Mouse (Mus musculus) limb, embryonic 14.5 days (tissue): Measurements from ENCODE around the gene Odf3b. TPM values are rescaled to one million over a fixed set of nuclear protein-coding genes. Genes with fewer than 3 reads are reported as not detected.

ENCODE experiments used
- ATAC-seq: fragments of 200-750 bp; cut with Nextera tagmentation; 2 replicates; pipeline ENCODE4 v1.8.0; 2017; ENCODE audit warnings: low read depth, moderate number of reproducible peaks, moderate TSS enrichment; ENCODE audit not compliant: low FRiP score
- DNase-seq: peaks from one replicate; pipeline ENCODE4 v3.0.0-alpha.2; 2015; ENCODE audit warnings: low spot score
- H3K27ac ChIP-seq: fragments of 300-500 bp; sonication (generic); replicated peaks from 2 replicates; pipeline ENCODE4 v1.5.1; 2014; ENCODE audit warnings: low read depth, mild to moderate bottlenecking, low read length, moderate library complexity, mixed read lengths
- H3K27me3 ChIP-seq: fragments of 300-500 bp; sonication (generic); 2 replicates; pipeline ENCODE4 v1.6.1; 2014; ENCODE audit warnings: low read length, mixed read lengths; ENCODE audit not compliant: control insufficient read depth, insufficient read depth
- H3K36me3 ChIP-seq: fragments of 300-500 bp; sonication (generic); 2 replicates; pipeline ENCODE4 v1.6.1; 2014; ENCODE audit warnings: mild to moderate bottlenecking, low read length, moderate library complexity, mixed read lengths; ENCODE audit not compliant: control insufficient read depth, insufficient read depth
- H3K4me1 ChIP-seq: fragments of 300-500 bp; sonication (generic); 2 replicates; pipeline ENCODE4 v1.6.1; 2014; ENCODE audit warnings: antibody characterized with exemption, low read length, mixed read lengths; ENCODE audit not compliant: control insufficient read depth, insufficient read depth
- H3K4me2 ChIP-seq: fragments of 300-500 bp; sonication (generic); replicated peaks from 2 replicates; pipeline ENCODE4 v1.6.1; 2014; ENCODE audit warnings: low read depth, mild to moderate bottlenecking, low read length, moderate library complexity; ENCODE audit not compliant: severe bottlenecking
- H3K4me3 ChIP-seq: fragments of 300-500 bp; sonication (generic); replicated peaks from 2 replicates; pipeline ENCODE4 v1.5.1; 2014; ENCODE audit warnings: low read length
- H3K9ac ChIP-seq: fragments of 300-500 bp; sonication (generic); 2 replicates; pipeline ENCODE4 v1.6.1; 2014; ENCODE audit warnings: mild to moderate bottlenecking, low read depth, low read length, moderate library complexity; ENCODE audit not compliant: severe bottlenecking
- H3K9me3 ChIP-seq: fragments of 300-500 bp; sonication (generic); 2 replicates; pipeline ENCODE4 v1.6.1; 2016; ENCODE audit warnings: low read length; ENCODE audit not compliant: control insufficient read depth
- POLR2A ChIP-seq: fragments of 200-500 bp; IDR thresholded peaks from 2 replicates; pipeline ENCODE4 v1.8.0; 2012; ENCODE audit warnings: inconsistent platforms, mild to moderate bottlenecking, moderate library complexity, borderline replicate concordance; ENCODE audit not compliant: insufficient read depth, insufficient read length; ENCODE audit errors: extremely low read depth
- WGBS: fragments of 180-500 bp; shearing (Covaris S2); extraction: QIAGEN DNeasy Blood & Tissue Kit; methylation state at CpG from one replicate; pipeline ENCODE4 v1.1.7; 2014; 5-methylcytosine and 5-hydroxymethylcytosine counted together
- polyA plus RNA-seq, 2 experiments: library from polyadenylated mRNA; depleted of rRNA in 1 of 2; stranded (reverse) in 1 of 2; unstranded in 1 of 2; fragments of >200 nt; fragmentation: Nextera tagmentation in 1 of 2; extraction: Ambion mirVana in 1 of 2; gene quantifications; 2 replicates each; pipeline versions ENCODE4 v1.2.1 to v1.2.3; 2012 to 2014

Odf3b gene
- polyA plus RNA-seq, 2 experiments: 0.62 to 0.67 TPM

- DNase-seq: no peak
- Histone ChIP-seq H3K9ac (no peak overlapping the region), H3K27ac (no peak overlapping the region), H3K36me3 (peaks cover 44% of the 10 kb centered on the region), H3K4me2 (no peak overlapping the region), H3K4me3 (no peak overlapping the region), H3K27me3 (no peaks in the 10 kb centered on the region), H3K9me3 (no peaks in the 10 kb centered on the region), H3K4me1 (peaks cover 8% of the 10 kb centered on the region)
- TF ChIP-seq POLR2A: no peak
- no peak for ATAC-seq
- 91% methylated on average over 15 of the region's 15 CpGs for WGBS
These were observed 27.8 kb downstream of the Odf3b start for GRCm38 (mm10) chr15:89351302-89351701.

DNA sequence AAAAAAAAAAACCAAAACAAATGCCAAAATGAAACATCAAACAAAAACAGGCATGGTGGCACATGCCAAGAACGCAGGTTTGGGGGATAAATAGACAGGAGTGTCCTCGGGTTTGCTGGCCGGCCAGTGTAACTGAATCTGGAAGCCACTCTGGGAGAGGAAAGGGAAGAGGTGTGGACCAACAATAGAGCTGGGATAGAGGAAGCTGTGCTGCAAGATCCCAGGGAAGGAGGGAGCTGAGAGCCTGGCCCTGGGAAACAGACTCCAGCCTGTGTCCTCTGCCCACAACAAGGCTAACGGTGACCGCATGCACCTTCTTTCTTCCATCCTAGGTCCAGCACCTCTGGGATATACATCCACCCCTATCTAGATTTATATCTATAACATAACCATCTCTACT is 28.6 kb downstream of the Odf3b start:
- no peak for DNase-seq
- no peak for TF ChIP-seq POLR2A
- no peak overlapping the region for H3K4me3 ChIP-seq
- H3K36me3 ChIP-seq: peaks cover 44% of the 10 kb centered on the region
- H3K27me3 ChIP-seq: no peaks in the 10 kb centered on the region
- peaks cover 8% of the 10 kb centered on the region for H3K4me1 ChIP-seq
- H3K27ac ChIP-seq: no peak overlapping the region
- no peak overlapping the region for H3K9ac ChIP-seq
- ATAC-seq: no peak
- no peak overlapping the region for H3K4me2 ChIP-seq
- 80% methylated on average over 5 of the region's 5 CpGs for WGBS
- no peaks in the 10 kb centered on the region for H3K9me3 ChIP-seq

- Histone ChIP-seq H3K9ac (no peak overlapping the region), H3K4me1 (no peaks in the 10 kb centered on the region), H3K4me3 (no peak overlapping the region), H3K27ac (no peak overlapping the region), H3K9me3 (no peaks in the 10 kb centered on the region), H3K36me3 (no peaks in the 10 kb centered on the region), H3K4me2 (no peak overlapping the region), H3K27me3 (no peaks in the 10 kb centered on the region)
- DNase-seq (no peak), ATAC-seq (no peak)
- no peak for TF ChIP-seq POLR2A
- 92% methylated on average over 3 of the region's 3 CpGs for WGBS
These were observed 35.8 kb downstream of the Odf3b start for GRCm38 (mm10) chr15:89343325-89343724.

DNA sequence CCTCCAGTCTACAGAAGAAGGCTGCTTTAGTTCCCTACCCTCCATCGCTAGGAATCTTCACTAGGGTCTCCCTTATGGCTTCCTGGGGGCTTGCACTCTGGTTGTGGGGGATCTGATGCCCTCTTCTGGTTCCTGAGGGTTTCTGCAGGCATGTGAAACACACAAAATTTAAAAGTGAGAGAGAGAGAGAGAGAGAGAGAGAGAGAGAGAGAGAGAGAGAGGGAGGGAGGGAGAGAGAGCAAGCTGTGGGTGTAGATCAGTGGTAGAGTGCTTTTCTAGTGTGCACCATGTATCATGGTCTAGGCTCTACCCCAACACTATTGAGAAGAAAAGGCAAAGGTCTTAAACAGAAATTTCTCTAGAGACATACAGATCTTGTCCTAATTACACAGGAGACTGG is 37.4 kb downstream of the Odf3b start:
- no peak overlapping the region for H3K4me3 ChIP-seq
- no peak overlapping the region for H3K27ac ChIP-seq
- no peak overlapping the region for H3K4me2 ChIP-seq
- no peaks in the 10 kb centered on the region for H3K36me3 ChIP-seq
- no peaks in the 10 kb centered on the region for H3K4me1 ChIP-seq
- no peak for DNase-seq
- 42% methylated on average over 1 of the region's 1 CpGs for whole genome bisulfite sequencing
- H3K9me3 ChIP-seq: no peaks in the 10 kb centered on the region
- no peak for ATAC-seq
- TF ChIP-seq POLR2A: no peak
- H3K27me3 ChIP-seq: no peaks in the 10 kb centered on the region
- H3K9ac ChIP-seq: no peak overlapping the region

DNA sequence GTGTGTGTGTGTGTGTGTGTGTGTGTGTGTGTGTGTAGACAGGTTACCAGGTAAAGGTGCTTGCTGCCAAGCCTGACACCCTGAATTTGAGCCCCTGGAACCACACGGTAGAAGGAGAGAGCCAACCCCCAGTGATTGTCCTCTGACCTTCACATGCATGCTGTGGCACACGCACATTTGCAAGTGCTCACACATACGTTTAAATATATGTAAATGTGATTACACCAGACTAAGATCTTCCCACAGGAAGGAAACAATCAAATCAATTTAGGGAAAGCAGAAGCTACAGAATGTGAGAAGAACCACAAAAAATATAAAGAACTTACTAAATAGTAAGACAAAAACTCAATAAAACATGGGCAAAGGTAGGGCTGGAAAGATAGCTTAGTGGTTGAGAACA is 38.9 kb downstream of the Odf3b start:
- TF ChIP-seq POLR2A: no peak

GRCm38 (mm10) chr15:89339696-89340095 is 39.4 kb downstream of the Odf3b start:
- H3K4me1 ChIP-seq: no peaks in the 10 kb centered on the region
- H3K9ac ChIP-seq: no peak overlapping the region
- H3K27ac ChIP-seq: no peak overlapping the region
- H3K27me3 ChIP-seq: no peaks in the 10 kb centered on the region
- 91% methylated on average over 2 of the region's 2 CpGs for WGBS
- H3K36me3 ChIP-seq: no peaks in the 10 kb centered on the region
- no peak overlapping the region for H3K4me3 ChIP-seq
- no peak overlapping the region for H3K4me2 ChIP-seq
- TF ChIP-seq POLR2A: no peak
- ATAC-seq: no peak
- no peaks in the 10 kb centered on the region for H3K9me3 ChIP-seq
- no peak for DNase-seq

More for the DNA sequence above, 38.9 kb downstream of the Odf3b start:
- no peak overlapping the region for H3K27ac ChIP-seq
- WGBS: 72% methylated on average over 3 of the region's 3 CpGs
- no peaks in the 10 kb centered on the region for H3K9me3 ChIP-seq
- DNase-seq (no peak), ATAC-seq (no peak)
- no peaks in the 10 kb centered on the region for H3K27me3 ChIP-seq
- no peak overlapping the region for H3K4me2 ChIP-seq
- H3K4me3 ChIP-seq: no peak overlapping the region
- no peak overlapping the region for H3K9ac ChIP-seq
- H3K4me1 ChIP-seq: no peaks in the 10 kb centered on the region
- no peaks in the 10 kb centered on the region for H3K36me3 ChIP-seq
